Mouse (Mus musculus): ENCODE measurements around the gene Hscb.
A peak's percentile ranks its signal among the peaks of the same experiment; 100 is the strongest.

The Hscb gene

GRCm38 (mm10) chr5:110781529-110782238 lies 57.9 kb downstream of the Hscb start:
- no peak for DNase-seq (ENCODE audit: extremely low read depth, low read depth)

- DNase-seq (ENCODE audit: extremely low read depth, low read depth) = no peak
These were observed 58.6 kb downstream of the Hscb start for GRCm38 (mm10) chr5:110780761-110781528.

GRCm38 (mm10) chr5:110779998-110780760 lies 59.4 kb downstream of the Hscb start, which contains the start of gene Pus1:
TSS of gene Pus1 (minus strand) at chr5:110780659.
- DNase-seq (ENCODE audit: extremely low read depth, low read depth) = peak; percentile 71

GRCm38 (mm10) chr5:110779276-110779997 lies 60.1 kb downstream of the Hscb start:
- no peak for DNase-seq (ENCODE audit: extremely low read depth, low read depth)

All from MEL-GATA-1-ER (cell line).